Mouse (Mus musculus): Measurements from ENCODE around the gene Gm48551. TPM values are rescaled to one million over a fixed set of nuclear protein-coding genes. Genes with fewer than 3 reads are reported as not detected.

Gm48551 gene
- polyA plus RNA-seq, 1 experiment from 2014 or later = 4.1 TPM

DNA sequence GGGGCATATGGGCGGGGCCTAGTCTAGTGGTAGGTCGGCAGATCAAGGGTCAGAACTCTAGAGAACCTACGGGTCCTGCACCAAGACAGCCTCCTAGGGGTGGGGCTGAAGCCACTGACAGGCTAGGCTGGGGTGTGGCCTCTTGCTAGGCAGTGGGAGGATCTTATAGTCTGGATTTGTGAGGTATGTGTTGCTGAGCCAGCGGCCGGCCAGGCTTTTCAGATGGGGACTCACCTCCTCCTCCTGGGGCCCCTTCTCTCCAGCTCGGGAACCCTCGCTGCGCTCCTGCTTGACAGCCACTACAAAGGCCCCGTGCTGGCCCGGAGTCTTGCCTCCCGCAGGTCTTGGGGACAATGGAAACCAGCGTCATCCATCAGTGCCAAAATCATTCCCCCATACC is 35.1 kb upstream of the Gm48551 start:
- Histone ChIP-seq H3K36me3 (peaks cover 27% of the 10 kb centered on the region), H3K27me3 (peaks cover 36% of the 10 kb centered on the region), H3K4me3 (peak overlapping the region; percentile 82), H3K4me1 (peaks cover 38% of the 10 kb centered on the region), H3K9ac (peak overlapping the region; percentile 93), H3K27ac (no peak overlapping the region; the same call in 1 of the 2 replicates), H3K9me3 (no peaks in the 10 kb centered on the region), H3K4me2 (peak overlapping the region; percentile 92)
- WGBS = 8% methylated on average over 12 of the region's 12 CpGs
- ATAC-seq (ENCODE audit: insufficient number of reproducible peaks, insufficient read depth, low FRiP score, low TSS enrichment, low read depth) = no peak

DNA sequence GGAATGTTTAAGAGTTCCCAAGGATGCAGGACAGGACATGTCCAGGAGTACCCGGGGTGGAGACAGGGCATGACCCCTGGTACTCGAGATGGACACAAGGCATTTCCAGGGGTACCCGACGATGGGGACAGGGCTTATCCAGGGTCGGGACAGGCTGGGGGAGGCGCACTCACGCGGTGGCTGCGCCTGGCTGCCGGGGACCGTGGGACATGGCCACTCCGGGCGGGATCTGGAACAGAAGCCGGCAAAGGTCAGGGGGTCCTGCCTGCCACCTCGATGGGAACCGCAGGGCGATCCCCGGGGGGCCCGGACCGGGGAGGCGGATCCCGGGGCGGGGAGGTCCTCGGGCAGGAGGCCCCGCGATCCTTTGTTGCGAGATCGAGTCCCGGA is 34.3 kb upstream of the Gm48551 start:
- peaks cover 46% of the 10 kb centered on the region for H3K4me1 ChIP-seq
- H3K27me3 ChIP-seq = peaks cover 28% of the 10 kb centered on the region
- peaks cover 27% of the 10 kb centered on the region for H3K36me3 ChIP-seq
- no peaks in the 10 kb centered on the region for H3K9me3 ChIP-seq
- H3K4me2 ChIP-seq = peak overlapping the region; percentile 92
- H3K27ac ChIP-seq = peak overlapping the region; percentile 73; the same call in 1 of the 2 replicates
- peak overlapping the region; percentile 82 for H3K4me3 ChIP-seq
- peak overlapping the region; percentile 93 for H3K9ac ChIP-seq
- under 1% methylated on average over 25 of the region's 29 CpGs for WGBS
- ATAC-seq (ENCODE audit: insufficient number of reproducible peaks, insufficient read depth, low FRiP score, low TSS enrichment, low read depth) = peak; percentile 2; the same call in 1 of the 2 replicates

DNA sequence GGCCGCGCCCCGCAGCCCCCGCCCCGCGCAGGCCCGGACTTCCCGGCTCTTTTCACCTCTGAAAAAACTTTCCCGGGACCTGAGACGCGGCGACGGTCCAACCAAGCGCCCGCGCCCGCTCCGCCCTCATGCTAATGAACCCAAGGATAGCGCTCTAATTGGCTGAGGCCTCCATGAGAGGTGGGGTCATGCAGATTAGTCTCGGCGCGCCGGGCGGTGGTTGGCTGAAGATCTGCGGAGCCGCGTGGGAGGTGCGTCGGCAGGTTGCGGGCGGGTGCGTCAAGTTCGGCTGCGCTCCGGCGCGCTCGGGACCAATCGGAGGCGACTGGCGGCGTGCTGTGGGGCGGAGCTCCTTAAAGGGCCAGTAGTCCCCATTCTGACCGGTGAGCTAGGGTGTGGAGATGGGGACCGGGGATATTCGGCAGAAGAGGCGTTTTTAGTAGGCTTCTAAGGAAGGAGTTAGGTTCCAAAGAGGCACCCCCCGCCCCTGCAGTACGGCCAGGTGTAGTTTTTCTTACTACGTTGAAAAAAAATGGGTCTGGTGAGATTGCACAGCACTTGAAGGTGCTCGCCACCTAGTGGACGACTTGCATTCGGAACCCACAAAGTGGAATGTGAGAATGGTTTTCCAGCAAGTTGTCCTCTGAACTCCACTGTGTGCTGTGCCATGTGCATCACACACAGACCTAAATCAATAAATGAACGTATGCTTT is 33.8 kb upstream of the Gm48551 start, which contains the start of gene Hmg20b:
Hmg20b (minus strand) TSS at position 130 of the 713 bp plus-strand sequence.
- H3K27ac ChIP-seq = peak within 1 kb of the TSS; percentile 73
- ATAC-seq (ENCODE audit: insufficient number of reproducible peaks, insufficient read depth, low FRiP score, low TSS enrichment, low read depth) = peak; percentile 92
- H3K27me3 ChIP-seq = peaks cover 23% of the 10 kb centered on the region
- no peaks in the 10 kb centered on the region for H3K9me3 ChIP-seq
- H3K4me2 ChIP-seq = peak within 1 kb of the TSS; percentile 92
- under 1% methylated on average over 54 of the region's 54 CpGs for WGBS
- H3K4me1 ChIP-seq = peaks cover 46% of the 10 kb centered on the region
- H3K4me3 ChIP-seq = peak within 1 kb of the TSS; percentile 82
- H3K9ac ChIP-seq = peak within 1 kb of the TSS; percentile 93
- peaks cover 23% of the 10 kb centered on the region for H3K36me3 ChIP-seq

DNA sequence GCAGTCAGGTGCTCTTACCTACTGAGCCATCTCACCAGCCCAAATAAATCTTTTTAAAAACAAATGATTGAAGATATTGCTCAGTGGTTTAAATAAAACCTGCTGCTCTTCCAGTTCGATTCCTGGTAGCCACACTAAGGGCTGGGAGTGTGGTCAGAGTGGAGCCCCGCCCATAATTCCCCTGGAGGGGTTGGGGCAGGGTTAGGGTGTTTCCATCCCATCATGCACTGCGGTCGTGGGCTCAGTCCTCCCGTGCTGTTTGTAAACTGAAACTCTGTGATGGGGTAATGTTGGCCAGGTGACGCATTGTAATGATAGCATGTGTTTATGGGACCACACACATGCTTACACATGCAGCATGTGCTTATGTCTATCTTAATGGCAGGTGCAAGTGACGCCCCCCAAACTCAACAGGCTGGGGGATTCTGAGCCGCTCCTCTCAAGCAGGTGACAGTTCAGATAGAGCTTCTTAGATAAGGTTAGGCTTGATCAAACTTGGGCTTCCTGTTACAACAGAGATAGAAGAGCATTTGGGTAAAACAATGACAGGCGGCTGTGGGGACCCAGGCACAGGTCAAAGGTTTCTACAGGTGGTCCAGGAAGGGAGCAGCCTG is 32.5 kb upstream of the Gm48551 start:
- Histone ChIP-seq H3K27ac (no peak overlapping the region), H3K9ac (no peak overlapping the region), H3K4me1 (peaks cover 44% of the 10 kb centered on the region), H3K4me3 (no peak overlapping the region), H3K36me3 (peaks cover 17% of the 10 kb centered on the region), H3K4me2 (no peak overlapping the region), H3K27me3 (peaks cover 12% of the 10 kb centered on the region; the same call in 1 of the 2 replicates), H3K9me3 (no peaks in the 10 kb centered on the region)
- 22% methylated on average over 9 of the region's 9 CpGs for WGBS
- no peak for ATAC-seq (ENCODE audit: insufficient number of reproducible peaks, insufficient read depth, low FRiP score, low TSS enrichment, low read depth)

DNA sequence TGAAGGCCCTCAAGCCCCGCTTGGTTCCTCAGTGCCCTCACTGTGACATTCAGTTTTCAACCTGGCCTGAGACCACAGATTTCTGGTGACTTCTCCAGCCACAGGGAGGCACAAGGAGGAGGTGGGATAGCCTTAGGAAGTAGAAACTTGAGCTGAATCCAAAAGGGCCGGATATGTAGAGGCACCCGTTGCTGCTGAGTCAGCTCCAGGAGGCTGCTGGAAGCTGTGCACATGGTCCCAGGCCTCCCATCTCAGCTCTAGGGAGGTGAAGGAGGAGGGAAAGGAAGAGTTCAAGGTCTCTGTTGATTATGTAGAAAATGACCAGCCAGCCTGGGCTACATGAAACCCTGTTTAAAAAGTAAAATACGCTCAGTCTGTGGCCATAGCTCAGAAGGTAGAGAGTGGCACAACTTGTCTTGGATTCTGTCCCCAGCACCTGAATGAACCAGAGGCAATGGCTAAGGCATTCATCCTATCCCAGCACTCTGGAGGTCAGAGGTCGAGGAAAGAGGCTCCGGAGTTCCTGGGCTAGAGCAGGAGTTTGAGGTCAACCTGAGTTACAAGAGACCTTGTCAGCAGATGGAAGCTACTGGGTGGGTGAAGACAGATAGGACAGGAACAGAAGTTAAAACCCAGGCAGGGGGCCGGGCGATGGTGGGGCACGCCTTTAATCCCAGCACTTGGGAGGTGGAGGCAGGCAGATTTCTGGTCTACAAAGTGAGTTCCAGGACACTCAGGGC is 29.4 kb upstream of the Gm48551 start:
- Histone ChIP-seq H3K27me3 (no peaks in the 10 kb centered on the region), H3K27ac (no peak overlapping the region; the same call in 1 of the 2 replicates), H3K9me3 (no peaks in the 10 kb centered on the region), H3K9ac (0 out of 2 replicates have a peak overlapping the region, but pooled peaks have one; percentile 49), H3K36me3 (peaks cover under 1% of the 10 kb centered on the region; the same call in 1 of the 2 replicates), H3K4me1 (peaks cover 42% of the 10 kb centered on the region), H3K4me3 (no peak overlapping the region), H3K4me2 (no peak overlapping the region)
- 53% methylated on average over 9 of the region's 9 CpGs for WGBS
- no peak for ATAC-seq (ENCODE audit: insufficient number of reproducible peaks, insufficient read depth, low FRiP score, low TSS enrichment, low read depth)

DNA sequence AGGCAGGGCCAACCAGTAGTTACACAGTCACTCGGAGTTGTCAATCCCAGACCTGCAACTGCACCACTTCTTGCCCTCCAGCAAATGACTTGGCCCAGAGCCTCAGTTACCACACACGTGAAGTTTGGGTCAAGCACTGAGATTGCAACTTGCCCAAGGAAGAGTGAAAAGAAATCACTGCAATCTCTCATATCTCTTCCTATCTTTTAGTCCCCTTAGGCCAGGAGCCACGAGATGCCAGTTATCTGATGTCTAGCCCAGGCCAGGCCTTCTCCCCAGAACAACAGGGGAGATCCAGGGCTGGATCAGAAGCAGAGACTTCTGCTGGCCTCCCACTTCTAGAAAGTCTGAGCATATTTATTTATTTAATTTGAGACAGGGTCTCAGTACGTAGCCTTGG is 28.7 kb upstream of the Gm48551 start:
- WGBS = 62% methylated on average over 4 of the region's 4 CpGs
- no peak overlapping the region for H3K27ac ChIP-seq
- no peak overlapping the region for H3K4me2 ChIP-seq
- H3K9me3 ChIP-seq = no peaks in the 10 kb centered on the region
- H3K4me3 ChIP-seq = no peak overlapping the region
- no peaks in the 10 kb centered on the region for H3K27me3 ChIP-seq
- no peak overlapping the region for H3K9ac ChIP-seq
- no peak for ATAC-seq (ENCODE audit: insufficient number of reproducible peaks, insufficient read depth, low FRiP score, low TSS enrichment, low read depth)
- peaks cover 6% of the 10 kb centered on the region for H3K36me3 ChIP-seq
- H3K4me1 ChIP-seq = peaks cover 44% of the 10 kb centered on the region

DNA sequence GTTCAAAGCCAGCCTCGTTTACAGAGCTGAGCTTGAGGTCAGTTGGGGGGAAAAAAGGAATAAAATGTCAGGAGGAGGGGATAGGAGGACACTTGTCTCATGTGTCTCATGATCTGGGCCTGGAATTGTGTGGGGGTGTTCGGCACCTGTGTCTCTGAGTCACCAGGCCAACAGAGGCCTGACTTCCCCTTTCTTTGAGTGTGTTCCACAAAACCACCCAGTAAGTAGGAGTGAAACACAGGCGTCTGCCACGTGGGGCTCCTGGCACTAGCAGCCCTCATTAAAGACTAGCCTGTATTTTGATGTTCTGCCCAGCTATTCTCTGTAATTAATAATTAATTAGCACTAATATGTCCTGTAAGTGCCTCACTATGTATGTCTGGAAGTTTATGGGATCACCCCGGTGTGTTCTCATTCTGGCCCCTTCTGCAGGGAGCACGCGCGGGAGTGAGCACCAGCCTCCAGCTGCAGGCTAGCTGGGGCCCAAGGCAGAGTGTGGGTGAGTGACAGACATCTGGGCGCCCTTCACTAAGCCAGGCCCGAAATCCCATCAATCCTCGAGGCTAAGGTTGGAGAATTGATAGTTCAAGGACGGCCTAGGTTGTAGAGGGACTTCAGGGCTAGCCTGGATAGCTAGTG is 27.8 kb upstream of the Gm48551 start:
- WGBS = 53% methylated on average over 12 of the region's 12 CpGs
- Histone ChIP-seq H3K4me1 (peaks cover 48% of the 10 kb centered on the region), H3K9ac (no peak overlapping the region; the same call in 1 of the 2 replicates), H3K9me3 (no peaks in the 10 kb centered on the region), H3K4me3 (peak overlapping the region; percentile 78), H3K27me3 (no peaks in the 10 kb centered on the region), H3K4me2 (peak overlapping the region; percentile 98; the same call in 1 of the 2 replicates), H3K27ac (no peak overlapping the region), H3K36me3 (peaks cover 11% of the 10 kb centered on the region)
- ATAC-seq (ENCODE audit: insufficient number of reproducible peaks, insufficient read depth, low FRiP score, low TSS enrichment, low read depth) = no peak

DNA sequence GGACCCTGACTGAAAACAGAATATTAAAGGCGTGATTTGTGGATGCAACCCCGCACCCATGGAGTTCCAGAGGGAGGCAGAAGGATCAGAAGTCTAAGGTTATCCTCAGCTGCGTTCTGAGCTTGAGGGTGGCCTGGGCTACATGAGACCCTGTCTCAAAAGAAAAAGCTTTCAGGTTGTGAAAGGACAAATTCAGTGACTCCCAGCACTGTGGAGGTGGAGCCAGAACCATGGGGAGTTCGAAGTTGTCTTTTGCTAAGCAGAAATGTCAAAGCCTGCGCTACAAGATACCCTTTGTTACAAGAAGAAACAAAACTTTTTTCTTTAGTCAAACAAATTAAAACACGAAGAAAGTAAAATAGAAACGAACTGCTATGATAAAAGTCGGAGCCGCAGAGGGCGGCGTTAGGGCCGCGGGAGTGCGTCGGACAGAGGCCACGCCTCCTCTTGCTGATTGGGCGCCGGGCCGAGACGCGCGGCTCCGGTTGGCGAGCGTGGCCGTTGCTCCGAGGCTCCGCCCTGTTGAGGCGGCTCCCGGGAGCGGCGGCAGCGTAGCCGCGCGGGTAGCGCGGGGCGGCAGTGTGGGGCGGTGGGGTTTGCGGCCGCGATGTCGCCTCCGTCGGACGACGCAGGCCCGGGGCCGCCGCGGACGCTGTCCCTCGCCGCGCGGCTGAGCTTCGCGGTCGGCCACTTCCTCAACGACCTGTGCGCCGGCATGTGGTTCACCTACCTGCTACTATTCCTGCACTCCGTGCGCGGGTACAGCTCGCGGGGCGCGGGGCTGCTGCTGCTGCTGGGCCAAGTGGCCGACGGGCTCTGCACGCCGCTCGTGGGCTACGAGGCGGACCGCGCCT is 27.0 kb upstream of the Gm48551 start, which contains the start of gene Mfsd12:
Mfsd12 (plus strand) TSS at position 501 of the 854 bp plus-strand sequence.
- H3K27me3 ChIP-seq = no peaks in the 10 kb centered on the region
- peak within 1 kb of the TSS; percentile 84 for H3K9ac ChIP-seq
- H3K36me3 ChIP-seq = peaks cover 18% of the 10 kb centered on the region
- H3K27ac ChIP-seq = no peak within 1 kb of the TSS
- H3K9me3 ChIP-seq = no peaks in the 10 kb centered on the region
- H3K4me1 ChIP-seq = peaks cover 43% of the 10 kb centered on the region
- WGBS = 2% methylated on average over 79 of the region's 79 CpGs
- H3K4me3 ChIP-seq = peak within 1 kb of the TSS; percentile 78
- peak within 1 kb of the TSS; percentile 98 for H3K4me2 ChIP-seq
- peak; percentile 80 for ATAC-seq (ENCODE audit: insufficient number of reproducible peaks, insufficient read depth, low FRiP score, low TSS enrichment, low read depth)

DNA sequence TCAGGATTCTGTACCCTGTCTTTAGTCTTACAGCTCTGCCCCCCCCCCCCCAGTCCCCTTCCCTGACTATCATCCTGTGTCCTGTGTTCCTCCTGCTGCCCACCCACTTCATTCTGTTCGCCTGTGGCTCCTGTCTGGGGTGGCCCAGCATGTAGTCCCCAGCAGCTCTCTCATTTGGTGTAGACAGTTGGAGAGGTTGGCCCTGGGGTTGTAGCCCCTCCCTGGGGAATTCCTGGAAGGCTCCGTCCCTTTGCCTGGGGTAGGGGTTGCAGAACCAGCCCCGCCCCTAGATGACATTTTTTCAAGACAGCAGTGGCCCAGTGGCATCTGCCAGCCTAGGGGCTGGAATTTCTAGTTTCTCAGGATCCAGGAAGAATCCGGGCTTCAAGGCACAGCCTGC is 26.1 kb upstream of the Gm48551 start:
- 30% methylated on average over 4 of the region's 4 CpGs for WGBS
- no peaks in the 10 kb centered on the region for H3K9me3 ChIP-seq
- H3K27ac ChIP-seq = no peak overlapping the region
- H3K36me3 ChIP-seq = peaks cover 28% of the 10 kb centered on the region
- peaks cover 49% of the 10 kb centered on the region for H3K4me1 ChIP-seq
- peak overlapping the region; percentile 78 for H3K4me3 ChIP-seq
- peaks cover 8% of the 10 kb centered on the region for H3K27me3 ChIP-seq
- H3K9ac ChIP-seq = peak overlapping the region; percentile 84
- peak overlapping the region; percentile 98 for H3K4me2 ChIP-seq
- ATAC-seq (ENCODE audit: insufficient number of reproducible peaks, insufficient read depth, low FRiP score, low TSS enrichment, low read depth) = no peak; the same call in 1 of the 2 replicates

DNA sequence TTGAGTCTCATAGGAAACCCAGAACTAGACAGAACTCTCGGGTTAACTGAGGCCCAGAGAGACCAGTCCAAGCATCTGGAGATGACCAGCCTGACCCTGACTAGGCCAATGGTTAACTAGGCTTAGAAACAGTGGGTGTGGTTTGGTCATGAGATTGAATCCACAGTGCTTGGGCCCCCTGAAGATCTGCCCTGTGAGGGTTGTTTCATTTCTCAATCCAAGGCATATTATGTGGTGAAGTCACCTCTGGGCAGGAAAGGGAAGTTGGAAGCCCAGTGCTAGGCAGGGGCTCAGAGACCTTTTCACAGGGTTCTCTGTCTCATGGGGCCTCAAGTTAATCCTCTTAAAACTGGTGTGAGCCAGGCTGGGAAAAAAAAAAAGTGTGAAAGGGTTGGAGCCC is 25.4 kb upstream of the Gm48551 start:
- peaks cover 15% of the 10 kb centered on the region for H3K27me3 ChIP-seq
- no peaks in the 10 kb centered on the region for H3K9me3 ChIP-seq
- no peak for ATAC-seq (ENCODE audit: insufficient number of reproducible peaks, insufficient read depth, low FRiP score, low TSS enrichment, low read depth)
- peak overlapping the region; percentile 98 for H3K4me2 ChIP-seq
- H3K9ac ChIP-seq = peak overlapping the region; percentile 84
- 0 out of 2 replicates have a peak overlapping the region, but pooled peaks have one; percentile 11 for H3K27ac ChIP-seq
- H3K36me3 ChIP-seq = peaks cover 30% of the 10 kb centered on the region
- H3K4me1 ChIP-seq = peaks cover 55% of the 10 kb centered on the region
- peak overlapping the region; percentile 78 for H3K4me3 ChIP-seq
- 62% methylated on average over 1 of the region's 1 CpGs for WGBS
